Mouse (Mus musculus) heart, adult 2 months (tissue): ENCODE results near the gene Mavs. TPM values are rescaled to one million over a fixed set of nuclear protein-coding genes. Genes with fewer than 3 reads are reported as not detected.

ENCODE experiments used
- DNase-seq, 2 experiments: peaks; one replicate each; pipeline ENCODE4 v3.0.0; 2021
- H3K27ac ChIP-seq: fragments of 200-600 bp; 2 replicates; pipeline ENCODE4 v1.8.1; 2022
- H3K27me3 ChIP-seq: fragments of 200-500 bp; 2 replicates; pipeline ENCODE4 v1.6.1; 2012; ENCODE audit warnings: mild to moderate bottlenecking, low read length, inconsistent platforms, mixed read lengths; ENCODE audit not compliant: control insufficient read depth, insufficient read depth
- H3K36me3 ChIP-seq: fragments of 200-500 bp; 2 replicates; pipeline ENCODE4 v1.6.1; 2012; ENCODE audit warnings: low read length, inconsistent platforms; ENCODE audit not compliant: control insufficient read depth, insufficient read depth
- H3K4me1 ChIP-seq: fragments of 200-500 bp; 2 replicates; pipeline ENCODE4 v1.6.1; 2011; ENCODE audit warnings: low read length; ENCODE audit not compliant: control insufficient read depth, insufficient read depth
- H3K4me3 ChIP-seq: fragments of 200-600 bp; 2 replicates; pipeline ENCODE4 v1.8.1; 2022
- H3K79me2 ChIP-seq: fragments of 200-500 bp; replicated peaks from 2 replicates; pipeline ENCODE4 v1.6.1; 2012; ENCODE audit warnings: mild to moderate bottlenecking, inconsistent platforms, low read length, moderate library complexity, mixed read lengths; ENCODE audit not compliant: control insufficient read depth, insufficient read depth
- H3K9ac ChIP-seq: fragments of 200-500 bp; 2 replicates; pipeline ENCODE4 v1.6.1; 2012; ENCODE audit warnings: low read depth, mild to moderate bottlenecking, control low read depth, inconsistent platforms, low read length, mixed read lengths
- CTCF ChIP-seq: fragments of 200-600 bp; IDR thresholded peaks from 2 replicates; pipeline ENCODE4 v1.8.1; 2022; ENCODE audit warnings: antibody characterized with exemption, mild to moderate bottlenecking, moderate library complexity
- EP300 ChIP-seq: fragments of 200-500 bp; IDR thresholded peaks from 2 replicates; pipeline ENCODE4 v1.6.1; 2011; ENCODE audit warnings: low read depth, low read length, control low read depth; ENCODE audit not compliant: insufficient read depth
- POLR2A ChIP-seq: fragments of 200-500 bp; IDR thresholded peaks from 2 replicates; pipeline ENCODE4 v1.6.1; 2011; ENCODE audit warnings: mild to moderate bottlenecking, low read depth, low read length, control low read depth; ENCODE audit not compliant: insufficient read depth
- WGBS: fragments of 180-500 bp; shearing (Covaris S2); methylation state at CpG from one replicate; pipeline ENCODE4 v1.1.7; 2018; 5-methylcytosine and 5-hydroxymethylcytosine counted together
- intact Hi-C: fragments of 180-260 bp; cut with DNase I; formaldehyde crosslinking; loops from one replicate; pipeline ENCODE4 v1.15.1; 2025
- polyA plus RNA-seq: library from polyadenylated mRNA; depleted of rRNA; stranded (reverse); fragments of >200 nt; gene quantifications from 2 replicates; pipeline ENCODE4 v1.2.3, GENCODE M21; 2012
- total RNA-seq, 2 experiments: library from RNA; stranded (reverse); gene quantifications; 2 replicates each; pipeline ENCODE4 v1.2.3; 2021

Mavs gene
- total and polyA plus RNA-seq, 3 experiments = 65.2 to 89.0 (median 79.6) TPM

DNA sequence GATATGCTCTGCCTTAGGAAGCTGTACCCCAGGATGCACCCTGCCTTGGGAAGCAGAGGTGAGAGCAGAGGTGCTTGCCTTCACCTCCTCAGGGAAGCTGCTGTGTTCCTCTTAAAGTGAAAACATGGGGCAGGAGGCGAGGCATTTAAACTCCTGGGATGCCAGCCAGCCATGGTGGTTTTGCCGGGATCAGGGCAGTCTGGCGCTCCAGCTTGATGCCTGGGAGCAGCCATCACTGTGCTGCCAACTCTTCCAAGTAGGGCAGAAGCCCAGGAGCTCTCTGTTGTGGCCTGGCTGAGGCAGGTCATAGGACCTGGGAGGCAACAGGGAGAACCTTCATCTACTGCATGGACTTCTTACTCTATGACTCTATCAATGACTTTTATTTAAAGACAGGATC, 32.6 kb upstream of the Mavs start:
- no peak for DNase-seq
- Histone ChIP-seq H3K9ac (no peak overlapping the region), H3K4me1 (peaks cover 10% of the 10 kb centered on the region), H3K27ac (no peak overlapping the region), H3K79me2 (no peaks in the 10 kb centered on the region), H3K27me3 (no peaks in the 10 kb centered on the region), H3K36me3 (no peaks in the 10 kb centered on the region), H3K4me3 (no peak overlapping the region)
- WGBS = 60% methylated on average over 3 of the region's 3 CpGs
- intact Hi-C loops = no loop called here
- TF ChIP-seq EP300 = no peak
- no peak for TF ChIP-seq POLR2A
- TF ChIP-seq CTCF = no peak

DNA sequence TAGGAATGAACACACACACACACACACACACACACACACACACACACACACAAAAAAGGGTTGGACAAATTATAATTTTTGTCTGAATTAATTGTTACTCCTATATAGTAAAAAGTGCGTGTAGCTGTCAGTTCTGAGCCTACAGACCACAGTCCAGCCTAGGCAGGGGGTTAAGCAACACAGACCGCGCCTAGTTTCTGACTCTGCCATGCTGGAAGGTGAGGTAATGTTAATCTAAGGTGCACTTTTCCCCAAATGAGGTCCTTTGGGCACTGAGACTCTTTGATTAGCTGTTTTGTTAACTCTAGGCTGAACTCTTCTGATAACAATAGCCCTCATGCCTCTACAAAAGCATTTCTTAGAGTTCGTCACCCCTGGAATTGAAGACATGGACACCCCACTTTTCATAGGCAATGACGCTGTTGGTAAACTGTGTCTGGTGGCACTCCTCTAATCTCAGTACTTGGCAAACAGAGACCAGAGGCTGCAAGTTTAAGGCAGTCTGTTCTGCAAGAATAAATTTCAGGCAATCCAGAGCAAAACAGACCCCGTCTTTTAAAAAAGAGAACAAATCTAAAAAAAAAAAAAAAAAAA, 29.9 kb upstream of the Mavs start:
- no peak overlapping the region for H3K9ac ChIP-seq
- no peaks in the 10 kb centered on the region for H3K79me2 ChIP-seq
- peak overlapping the region; percentile 80 for H3K27ac ChIP-seq
- H3K36me3 ChIP-seq = no peaks in the 10 kb centered on the region
- TF ChIP-seq CTCF (no peak), POLR2A (no peak), EP300 (no peak)
- no peaks in the 10 kb centered on the region for H3K27me3 ChIP-seq
- no peak overlapping the region for H3K4me3 ChIP-seq
- intact Hi-C loops = no loop called here
- DNase-seq = no peak
- peaks cover 10% of the 10 kb centered on the region for H3K4me1 ChIP-seq
- 76% methylated on average over 6 of the region's 6 CpGs for WGBS

DNA sequence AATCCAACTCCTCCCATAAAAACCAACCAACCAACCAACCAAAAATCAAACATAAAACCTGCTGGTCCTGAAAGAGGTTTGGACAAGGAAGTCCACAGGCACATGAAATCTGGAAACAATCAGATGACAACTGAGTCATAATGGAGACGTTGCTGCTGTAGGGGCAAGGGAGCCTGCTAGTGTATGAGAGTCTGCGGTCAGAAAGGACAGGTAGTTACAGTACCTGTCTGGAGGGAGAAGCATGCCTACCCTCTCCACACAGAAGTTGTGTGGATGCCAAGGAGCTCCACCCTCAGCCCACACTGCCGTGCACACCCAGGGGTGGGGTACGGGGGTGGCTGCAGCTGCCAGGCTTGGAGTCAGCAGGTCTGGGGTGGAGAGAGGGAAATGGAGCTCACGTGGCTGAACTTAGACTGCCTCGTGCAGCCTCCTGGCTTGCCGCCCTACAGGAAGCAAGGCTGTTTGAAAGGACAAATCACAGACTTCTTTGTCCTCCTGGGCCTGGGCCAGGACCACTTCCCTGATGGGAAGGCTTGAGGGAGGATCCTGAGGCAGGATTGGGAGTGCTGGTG, 29.4 kb upstream of the Mavs start:
- TF ChIP-seq POLR2A = peak; percentile 70; the same call in 1 of the 2 replicates
- peak; percentile 92 for TF ChIP-seq EP300
- TF ChIP-seq CTCF = no peak
- intact Hi-C loops = no loop called here
- 5% methylated on average over 7 of the region's 7 CpGs for WGBS
- peak overlapping the region; percentile 49 for H3K9ac ChIP-seq
- peaks cover 13% of the 10 kb centered on the region for H3K4me1 ChIP-seq
- H3K27ac ChIP-seq = peak overlapping the region; percentile 80
- no peaks in the 10 kb centered on the region for H3K79me2 ChIP-seq
- no peaks in the 10 kb centered on the region for H3K27me3 ChIP-seq
- DNase-seq = peak; percentile 96 to 97
- no peak overlapping the region for H3K4me3 ChIP-seq
- H3K36me3 ChIP-seq = no peaks in the 10 kb centered on the region

DNA sequence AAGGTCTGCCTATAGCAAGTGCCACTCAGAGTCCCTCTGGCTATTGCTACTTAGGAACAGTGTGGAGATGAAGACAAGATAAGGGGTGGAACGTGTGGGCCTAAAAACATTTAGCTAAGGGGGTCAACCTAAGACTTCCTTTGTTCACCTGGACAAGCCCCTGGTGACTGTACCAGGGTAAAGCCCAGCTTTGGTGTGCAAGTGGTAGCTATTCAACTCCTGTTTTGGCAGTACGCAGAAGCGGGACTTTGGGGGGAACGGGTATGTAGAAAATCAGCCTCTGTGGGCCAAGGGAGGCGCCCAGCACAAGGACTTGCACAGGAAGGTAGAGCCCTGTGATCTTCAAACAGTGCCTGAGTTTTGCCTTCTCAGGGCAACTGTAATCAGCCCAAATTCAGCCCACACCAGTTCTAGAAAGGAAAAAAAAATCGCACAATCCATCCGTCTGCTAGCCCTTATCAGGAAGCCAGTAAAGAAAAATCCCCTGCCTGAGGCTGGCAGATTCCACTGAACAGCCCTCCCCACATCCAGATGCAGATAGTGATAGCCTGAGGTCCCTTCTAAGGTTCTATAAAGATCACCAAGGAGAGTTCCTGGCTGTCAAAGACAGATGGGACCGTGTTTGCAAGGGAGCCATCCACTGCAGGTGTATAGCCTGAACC, 28.2 kb upstream of the Mavs start:
- H3K27ac ChIP-seq = peak overlapping the region; percentile 80
- no peaks in the 10 kb centered on the region for H3K79me2 ChIP-seq
- H3K27me3 ChIP-seq = no peaks in the 10 kb centered on the region
- H3K4me3 ChIP-seq = no peak overlapping the region
- no peaks in the 10 kb centered on the region for H3K36me3 ChIP-seq
- WGBS = 67% methylated on average over 8 of the region's 8 CpGs
- peaks cover 15% of the 10 kb centered on the region for H3K4me1 ChIP-seq
- H3K9ac ChIP-seq = no peak overlapping the region
- TF ChIP-seq POLR2A = no peak
- no peak for DNase-seq
- intact Hi-C loops = loop anchor here (1.0 kb wide), 1 partner anchor 25 kb away; the partner anchor contains the start of gene Cenpb

DNA sequence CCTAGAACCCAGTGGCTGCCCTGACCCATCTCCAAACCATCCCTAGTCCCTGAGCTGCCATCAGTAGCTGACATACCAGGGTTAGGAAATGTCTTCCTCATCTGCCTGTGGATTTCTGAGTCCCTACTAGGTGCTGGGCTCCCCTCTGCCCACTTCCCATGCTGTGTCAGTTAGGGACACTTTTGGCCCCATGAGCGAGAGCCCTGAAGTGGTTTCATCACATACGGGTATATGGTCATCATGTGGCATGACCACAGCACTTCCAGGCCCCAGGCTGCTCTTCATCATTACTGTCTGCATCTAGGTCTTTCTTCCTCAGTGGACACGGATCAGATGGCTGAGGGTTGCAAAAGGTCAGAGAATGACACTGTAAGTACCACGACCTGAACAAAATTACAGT, 27.1 kb upstream of the Mavs start, which contains the start of gene Ap5s1:
Gene Ap5s1, plus strand, starts transcription at position 301 of the 400 bp plus-strand sequence.
- intact Hi-C loops = no loop called here
- Histone ChIP-seq H3K27me3 (no peaks in the 10 kb centered on the region), H3K36me3 (no peaks in the 10 kb centered on the region), H3K4me1 (peaks cover 20% of the 10 kb centered on the region), H3K9ac (no peak within 1 kb of the TSS), H3K27ac (peak within 1 kb of the TSS; percentile 80; the same call in 1 of the 2 replicates), H3K79me2 (no peaks in the 10 kb centered on the region), H3K4me3 (no peak within 1 kb of the TSS)
- WGBS = 90% methylated on average over 4 of the region's 4 CpGs
- no peak for DNase-seq
- TF ChIP-seq CTCF (no peak), EP300 (no peak), POLR2A (no peak)

DNA sequence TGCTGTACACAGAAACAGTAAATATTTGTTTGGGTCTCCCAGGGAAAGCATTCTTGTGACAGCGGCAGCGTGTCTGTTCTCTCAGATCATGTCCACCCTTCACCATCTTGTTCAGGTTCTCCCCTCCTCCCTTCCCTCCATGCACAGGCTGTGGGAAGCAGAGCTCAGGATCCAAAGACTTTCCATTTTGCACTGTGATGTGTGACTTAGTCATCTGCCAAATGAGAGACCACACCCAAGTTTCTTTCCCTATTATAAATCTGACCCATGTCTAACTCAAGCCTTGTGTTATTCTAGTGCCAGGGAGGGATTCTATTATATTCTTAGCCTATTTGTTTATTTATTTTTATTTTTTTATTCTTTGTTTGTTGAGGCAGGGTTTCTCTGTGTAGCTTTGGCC, 25.5 kb upstream of the Mavs start:
- H3K36me3 ChIP-seq = peaks cover 3% of the 10 kb centered on the region
- no peak overlapping the region for H3K4me3 ChIP-seq
- 93% methylated on average over 2 of the region's 2 CpGs for WGBS
- intact Hi-C loops = no loop called here
- peaks cover 27% of the 10 kb centered on the region for H3K4me1 ChIP-seq
- H3K27me3 ChIP-seq = no peaks in the 10 kb centered on the region
- TF ChIP-seq EP300 (no peak), CTCF (no peak)
- no peak for DNase-seq
- no peak overlapping the region for H3K9ac ChIP-seq
- no peaks in the 10 kb centered on the region for H3K79me2 ChIP-seq
- peak overlapping the region; percentile 13; the same call in 1 of the 2 replicates for H3K27ac ChIP-seq
